Mouse (Mus musculus) G1E (cell line): Measurements from ENCODE around the gene N4bp2l1. TPM values are rescaled to one million over a fixed set of nuclear protein-coding genes. Genes with fewer than 3 reads are reported as not detected.
A peak's percentile ranks its signal among the peaks of the same experiment; 100 is the strongest.

Experiments
- ATAC-seq: 2 replicates; pipeline ENCODE4 v1.8.0; 2016; ENCODE audit warnings: mild to moderate bottlenecking; ENCODE audit not compliant: insufficient number of reproducible peaks, poor library complexity, low FRiP score, severe bottlenecking; ENCODE audit errors: extremely low read depth
- DNase-seq: peaks from one replicate; pipeline ENCODE4 v3.0.0; 2012; ENCODE audit warnings: low spot score
- H3K27me3 ChIP-seq: 2 replicates; pipeline ENCODE4 v1.6.1; 2012; ENCODE audit warnings: mild to moderate bottlenecking, low read length, inconsistent platforms; ENCODE audit not compliant: insufficient read depth
- H3K36me3 ChIP-seq: replicated peaks from 2 replicates; pipeline ENCODE3; 2012; ENCODE audit warnings: mild to moderate bottlenecking, inconsistent platforms
- H3K4me1 ChIP-seq: 2 replicates; pipeline ENCODE4 v1.6.1; 2012; ENCODE audit warnings: low read depth, low read length, inconsistent platforms, mixed read lengths; ENCODE audit not compliant: insufficient read depth
- H3K4me3 ChIP-seq: 2 replicates; pipeline ENCODE4 v1.5.1; 2012; ENCODE audit warnings: low read depth, mild to moderate bottlenecking, inconsistent platforms, low read length, moderate library complexity, mixed read lengths
- H3K9me3 ChIP-seq: replicated peaks from 2 replicates; pipeline ENCODE4 v1.6.1; 2012; ENCODE audit warnings: inconsistent platforms
- CTCF ChIP-seq: IDR thresholded peaks from 2 replicates; pipeline ENCODE4 v1.5.1; 2012; ENCODE audit warnings: low read depth, low read length, inconsistent platforms, mixed read lengths
- GATA1 ChIP-seq: IDR thresholded peaks from 2 replicates; pipeline ENCODE4 v1.6.1; 2012; ENCODE audit warnings: borderline replicate concordance, low read length, inconsistent platforms, mixed read lengths
- GATA2 ChIP-seq: IDR thresholded peaks from 2 replicates; pipeline ENCODE4 v1.6.1; 2012; ENCODE audit warnings: low read depth, low read length, inconsistent platforms, borderline replicate concordance
- POLR2AphosphoS5 ChIP-seq: IDR thresholded peaks from 2 replicates; pipeline ENCODE4 v1.6.1; 2012; ENCODE audit warnings: low read depth, low read length, inconsistent platforms; ENCODE audit not compliant: insufficient replicate concordance
- TAL1 ChIP-seq: conservative IDR thresholded peaks from 2 replicates; pipeline ENCODE4 v1.6.1; 2012; ENCODE audit warnings: low read depth, low read length, inconsistent platforms, mixed read lengths
- polyA plus RNA-seq: library from polyadenylated mRNA; stranded (reverse); fragments of >175 nt; gene quantifications from 2 replicates; pipeline ENCODE4 v1.2.3, GENCODE M21; 2012
- total RNA-seq, 2 experiments: library from RNA; stranded (forward) in 1 of 2; stranded (reverse) in 1 of 2; fragments of 200-1000 nt in 1 of 2; fragments of >200 nt in 1 of 2; fragmentation: Nextera tagmentation in 1 of 2; gene quantifications; 2 replicates each; pipeline ENCODE4 v1.2.3; 2014 to 2017

The N4bp2l1 gene
- total and polyA plus RNA-seq, 3 experiments: 4.0 to 12.0 (median 5.5) TPM

DNA sequence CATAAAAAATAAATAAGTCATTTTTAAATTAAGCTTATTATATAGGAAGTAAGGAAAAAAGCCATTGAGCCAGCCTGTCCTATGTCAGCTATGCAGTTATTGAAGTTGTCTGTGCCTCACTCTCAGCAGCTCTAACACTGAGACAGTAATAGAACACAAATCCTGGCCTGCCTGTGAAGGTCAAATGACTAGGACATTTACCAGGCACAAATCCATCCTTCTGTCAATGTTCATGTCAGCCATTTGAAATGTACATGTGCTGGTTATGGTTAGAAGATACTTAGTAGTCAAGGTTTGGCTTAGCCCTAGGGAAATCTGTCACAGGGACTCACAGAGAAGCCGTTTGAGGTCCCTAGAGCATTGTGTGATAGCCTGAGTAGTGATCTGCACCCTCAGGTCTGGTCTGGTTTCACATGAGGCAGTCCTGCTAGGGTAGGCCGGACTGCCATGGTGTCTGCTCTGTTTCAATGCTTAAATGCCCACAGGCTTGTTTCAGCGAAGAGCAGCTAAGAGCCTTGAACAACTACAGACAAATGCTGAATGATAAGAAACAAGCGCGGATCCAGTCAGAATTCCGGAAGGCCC is 37.4 kb downstream of the N4bp2l1 start:
- H3K4me1 ChIP-seq: no peaks in the 10 kb centered on the region
- H3K9me3 ChIP-seq: no peaks in the 10 kb centered on the region
- DNase-seq: no peak
- H3K4me3 ChIP-seq: no peak overlapping the region
- H3K27me3 ChIP-seq: no peaks in the 10 kb centered on the region
- peaks cover 86% of the 10 kb centered on the region for H3K36me3 ChIP-seq
- TF ChIP-seq GATA1: no peak
- TF ChIP-seq CTCF: no peak
- no peak for TF ChIP-seq POLR2AphosphoS5
- no peak for TF ChIP-seq TAL1
- no peak for TF ChIP-seq GATA2
- ATAC-seq: no peak

DNA sequence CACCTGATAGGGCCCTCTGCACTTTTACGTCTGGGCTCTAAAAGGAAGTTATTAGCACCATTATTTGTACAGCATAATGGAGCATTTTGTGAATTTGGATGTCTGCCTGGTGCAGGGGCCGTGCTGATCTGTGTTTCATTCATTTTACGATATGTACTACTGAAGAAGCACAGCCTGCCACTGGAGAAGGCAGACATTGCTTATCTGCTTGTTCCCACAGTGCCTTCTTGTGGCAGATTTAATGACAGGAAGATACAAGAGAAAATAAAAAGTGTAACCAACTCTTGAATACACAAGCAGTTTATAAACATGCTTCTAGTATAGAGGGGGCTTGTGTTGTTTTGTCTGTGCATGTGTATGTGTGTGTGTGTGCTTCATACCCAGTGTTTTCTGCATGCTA is 45.4 kb downstream of the N4bp2l1 start:
- DNase-seq (no peak), ATAC-seq (no peak)
- Histone ChIP-seq H3K27me3 (no peaks in the 10 kb centered on the region), H3K4me3 (no peak overlapping the region), H3K4me1 (no peaks in the 10 kb centered on the region), H3K36me3 (peaks cover 69% of the 10 kb centered on the region), H3K9me3 (no peaks in the 10 kb centered on the region)
- no peak for TF ChIP-seq POLR2AphosphoS5

DNA sequence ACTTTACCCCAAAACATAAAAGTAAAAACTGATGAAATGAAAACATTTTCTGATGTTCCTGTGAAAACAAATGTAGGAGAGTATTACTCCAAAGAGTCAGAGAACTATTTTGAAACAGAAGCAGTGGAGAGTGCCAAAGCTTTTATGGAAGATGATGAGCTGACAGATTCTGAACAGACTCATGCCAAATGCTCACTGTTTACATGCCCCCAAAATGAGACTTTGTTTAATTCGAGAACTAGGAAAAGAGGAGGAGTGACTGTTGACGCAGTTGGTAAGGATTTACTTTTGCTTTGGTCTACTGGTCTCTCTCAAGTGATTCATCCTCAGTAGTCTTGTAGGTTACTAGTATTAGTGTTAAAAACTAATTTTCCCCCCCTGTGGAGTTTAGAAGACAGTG is 53.8 kb downstream of the N4bp2l1 start:
- no peak for TF ChIP-seq GATA1
- no peak for TF ChIP-seq GATA2
- no peak for TF ChIP-seq POLR2AphosphoS5
- TF ChIP-seq CTCF: no peak
- TF ChIP-seq TAL1: no peak
- DNase-seq: no peak

DNA sequence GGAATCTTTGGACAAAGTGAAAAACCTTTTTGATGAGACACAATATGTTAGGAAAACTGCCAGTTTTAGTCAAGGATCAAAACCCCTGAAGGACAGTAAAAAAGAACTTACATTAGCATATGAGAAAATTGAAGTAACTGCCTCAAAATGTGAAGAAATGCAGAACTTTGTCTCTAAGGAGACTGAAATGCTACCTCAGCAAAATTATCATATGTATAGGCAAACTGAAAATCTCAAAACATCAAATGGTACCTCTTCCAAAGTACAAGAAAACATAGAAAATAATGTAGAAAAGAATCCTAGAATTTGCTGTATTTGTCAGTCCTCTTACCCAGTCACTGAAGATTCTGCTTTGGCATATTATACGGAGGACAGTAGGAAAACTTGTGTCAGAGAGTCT is 55.7 kb downstream of the N4bp2l1 start:
- ATAC-seq: no peak
- peaks cover 25% of the 10 kb centered on the region for H3K36me3 ChIP-seq
- TF ChIP-seq TAL1 (no peak), CTCF (no peak), GATA1 (no peak), GATA2 (no peak), POLR2AphosphoS5 (no peak)
- H3K9me3 ChIP-seq: no peaks in the 10 kb centered on the region
- no peaks in the 10 kb centered on the region for H3K4me1 ChIP-seq
- H3K4me3 ChIP-seq: no peak overlapping the region
- DNase-seq: no peak
- H3K27me3 ChIP-seq: no peaks in the 10 kb centered on the region

More for the DNA sequence above, 53.8 kb downstream of the N4bp2l1 start:
- H3K4me3 ChIP-seq: no peak overlapping the region
- H3K4me1 ChIP-seq: no peaks in the 10 kb centered on the region
- no peak for ATAC-seq
- no peaks in the 10 kb centered on the region for H3K27me3 ChIP-seq
- H3K36me3 ChIP-seq: peaks cover 17% of the 10 kb centered on the region
- H3K9me3 ChIP-seq: no peaks in the 10 kb centered on the region

DNA sequence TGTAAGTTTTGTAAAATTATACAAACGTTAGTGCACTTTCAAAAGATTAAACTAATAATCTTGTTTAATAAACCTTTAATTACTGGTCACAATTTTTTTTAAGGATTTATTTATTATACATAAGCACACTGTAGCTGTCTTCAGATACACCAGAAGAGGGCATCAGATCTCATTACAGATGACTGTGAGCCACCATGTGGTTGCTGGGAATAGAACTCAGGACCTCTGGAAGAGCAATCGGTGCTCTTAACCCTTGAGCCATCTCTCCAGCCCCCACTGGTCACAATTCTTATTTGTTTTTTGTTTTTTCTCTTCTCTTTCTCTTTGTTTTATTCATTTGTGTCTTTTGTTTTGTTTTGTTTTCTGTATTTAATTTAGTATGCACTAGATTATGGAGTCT is 71.7 kb downstream of the N4bp2l1 start:
- no peak for TF ChIP-seq CTCF
- TF ChIP-seq POLR2AphosphoS5: no peak
- TF ChIP-seq GATA1: no peak
- no peak for TF ChIP-seq GATA2
- TF ChIP-seq TAL1: no peak
- no peak for ATAC-seq

DNA sequence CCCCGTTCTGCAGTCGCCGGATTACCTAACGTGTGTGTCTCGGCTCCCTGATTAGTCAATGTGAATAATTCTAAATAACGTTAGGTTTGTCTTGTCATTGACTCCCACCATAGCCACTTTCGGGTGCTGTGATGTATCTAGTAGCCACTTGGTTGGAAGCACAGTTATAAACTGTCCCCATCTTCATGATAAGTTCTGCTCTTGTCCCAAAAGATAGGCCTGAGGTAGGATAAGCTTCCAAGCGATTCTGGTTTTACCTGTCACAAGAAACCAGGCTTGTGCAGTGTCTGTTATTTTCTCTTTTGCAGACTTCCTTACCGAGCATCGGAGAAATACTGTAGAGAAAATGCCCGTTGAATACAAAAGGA is 74.1 kb downstream of the N4bp2l1 start:
- Histone ChIP-seq H3K36me3 (peaks cover 19% of the 10 kb centered on the region), H3K27me3 (peaks cover under 1% of the 10 kb centered on the region), H3K9me3 (no peaks in the 10 kb centered on the region), H3K4me3 (peak overlapping the region; percentile 95), H3K4me1 (peaks cover 17% of the 10 kb centered on the region)
- TF ChIP-seq GATA2 (no peak), POLR2AphosphoS5 (no peak), GATA1 (no peak), TAL1 (no peak), CTCF (no peak)
- no peak; the same call in 1 of the 2 replicates for ATAC-seq
- peak; percentile 8 for DNase-seq

More for the DNA sequence above, 71.7 kb downstream of the N4bp2l1 start:
- Histone ChIP-seq H3K4me3 (no peak overlapping the region), H3K36me3 (peaks cover 28% of the 10 kb centered on the region), H3K4me1 (peaks cover 17% of the 10 kb centered on the region), H3K9me3 (no peaks in the 10 kb centered on the region), H3K27me3 (no peaks in the 10 kb centered on the region)
- no peak for DNase-seq
